Mouse (Mus musculus): ENCODE measurements around the gene Adap1. TPM values are rescaled to one million over a fixed set of nuclear protein-coding genes. Genes with fewer than 3 reads are reported as not detected.

Adap1 gene
- polyA plus RNA-seq, 1 experiment from 2014 or later, result 6.2 TPM

DNA sequence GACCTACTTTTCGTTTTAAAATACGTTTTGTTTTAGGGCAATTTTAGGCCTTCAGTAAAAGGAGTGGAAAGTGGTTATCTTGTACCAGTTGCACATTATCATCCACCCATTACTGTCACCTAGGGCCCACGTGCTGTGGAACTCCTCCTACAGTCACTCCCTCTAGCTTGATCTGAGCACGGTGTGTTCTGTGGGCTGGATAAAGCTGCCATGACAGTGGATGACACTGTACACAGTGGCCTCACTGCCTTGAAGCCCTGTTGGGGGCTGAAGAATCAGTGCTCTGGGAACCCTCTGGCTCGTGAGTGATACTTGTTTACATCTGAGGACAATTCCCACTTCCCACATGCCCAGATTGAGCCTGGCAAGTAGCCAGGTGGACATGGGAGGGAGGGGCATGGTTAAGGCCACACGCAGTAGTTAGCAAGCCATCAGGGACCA lies 72.1 kb downstream of the Adap1 start:
- Histone ChIP-seq H3K27ac (peak overlapping the region; percentile 94), H3K9ac (peak overlapping the region; percentile 85), H3K4me3 (peak overlapping the region; percentile 92), H3K27me3 (no peaks in the 10 kb centered on the region), H3K4me2 (peak overlapping the region; percentile 73), H3K9me3 (no peaks in the 10 kb centered on the region), H3K36me3 (peaks cover 27% of the 10 kb centered on the region), H3K4me1 (peaks cover 56% of the 10 kb centered on the region)
- ATAC-seq (ENCODE audit: borderline replicate concordance, extremely low read depth, low FRiP score, low TSS enrichment), result peak; percentile 11; the same call in 1 of the 2 replicates
- WGBS, result 2% methylated on average over 6 of the region's 6 CpGs

DNA sequence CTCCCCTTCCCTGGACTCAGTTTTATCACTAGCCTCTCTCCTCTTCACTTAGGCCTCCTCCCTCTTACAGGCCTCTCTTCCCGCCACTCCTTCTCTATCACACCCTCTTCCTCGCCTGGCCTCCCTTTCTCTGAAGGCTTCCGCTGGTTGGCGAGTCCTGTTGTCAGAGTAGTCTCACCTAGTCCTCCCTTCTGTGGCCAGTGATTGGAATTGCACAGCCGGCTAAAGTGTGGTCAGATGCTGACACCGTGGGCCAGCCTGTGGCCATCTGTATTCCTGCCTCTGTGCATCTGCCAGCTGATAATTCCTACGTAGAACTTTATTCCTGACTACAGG lies 72.5 kb downstream of the Adap1 start:
- Histone ChIP-seq H3K4me1 (peaks cover 51% of the 10 kb centered on the region), H3K4me3 (peak overlapping the region; percentile 92)

DNA sequence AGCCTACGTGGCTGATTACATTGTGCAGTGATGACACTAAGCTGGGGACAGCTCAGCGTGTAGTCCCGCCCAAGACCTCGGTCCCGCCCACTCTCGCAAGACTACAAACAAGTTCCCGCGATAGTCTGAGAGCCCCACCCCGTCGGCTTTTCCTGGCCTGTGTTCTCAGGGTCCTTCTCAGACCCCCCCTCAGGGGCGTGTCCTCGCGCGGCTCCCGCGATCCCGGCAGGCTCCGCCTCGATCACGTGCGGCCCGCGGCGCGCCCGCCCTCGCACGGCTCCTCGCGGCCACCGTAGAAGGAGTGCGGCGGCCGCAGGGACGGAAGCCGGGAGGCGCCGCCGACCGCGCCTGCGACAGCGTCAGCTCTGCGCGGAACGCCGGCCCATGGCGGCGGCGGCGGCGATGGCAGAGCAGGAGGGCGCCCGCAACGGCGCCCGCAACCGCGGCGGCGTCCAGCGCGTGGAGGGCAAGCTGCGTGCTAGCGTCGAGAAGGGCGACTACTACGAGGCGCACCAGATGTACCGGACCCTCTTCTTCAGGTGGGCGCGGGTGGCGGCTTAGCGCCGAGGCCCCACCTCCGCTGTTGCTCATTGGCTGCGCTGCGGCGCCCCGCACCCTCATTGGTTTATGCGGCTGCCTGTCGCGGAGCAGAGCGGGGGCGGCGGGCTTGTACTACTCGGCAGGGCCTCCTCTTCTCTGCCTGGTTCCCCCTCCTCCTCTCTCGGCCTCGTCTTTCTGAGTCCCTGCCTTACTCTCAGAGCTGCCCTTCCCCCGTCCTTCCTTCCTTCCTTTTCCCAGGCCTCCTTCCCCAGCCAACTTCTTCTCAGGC lies 73.1 kb downstream of the Adap1 start, which contains the start of gene Get4:
Gene Get4, plus strand, starts transcription at position 244 of the 829 bp plus-strand sequence.
- Histone ChIP-seq H3K4me2 (peak within 1 kb of the TSS; percentile 73), H3K27me3 (no peaks in the 10 kb centered on the region), H3K27ac (peak within 1 kb of the TSS; percentile 94), H3K9ac (peak within 1 kb of the TSS; percentile 85), H3K4me1 (peaks cover 46% of the 10 kb centered on the region), H3K4me3 (peak within 1 kb of the TSS; percentile 92), H3K9me3 (no peaks in the 10 kb centered on the region), H3K36me3 (peaks cover 38% of the 10 kb centered on the region)
- peak; percentile 93 for ATAC-seq (ENCODE audit: borderline replicate concordance, extremely low read depth, low FRiP score, low TSS enrichment)
- under 1% methylated on average over 88 of the region's 90 CpGs for WGBS

More for the DNA sequence above, 72.5 kb downstream of the Adap1 start:
- Histone ChIP-seq H3K27ac (peak overlapping the region; percentile 94), H3K9ac (peak overlapping the region; percentile 85), H3K27me3 (no peaks in the 10 kb centered on the region), H3K36me3 (peaks cover 32% of the 10 kb centered on the region), H3K4me2 (peak overlapping the region; percentile 73), H3K9me3 (no peaks in the 10 kb centered on the region)
- under 1% methylated on average over 7 of the region's 7 CpGs for WGBS
- peak; percentile 21 for ATAC-seq (ENCODE audit: borderline replicate concordance, extremely low read depth, low FRiP score, low TSS enrichment)

- Histone ChIP-seq H3K4me1 (peaks cover 40% of the 10 kb centered on the region), H3K36me3 (peaks cover 41% of the 10 kb centered on the region), H3K27ac (peak overlapping the region; percentile 76), H3K9me3 (no peaks in the 10 kb centered on the region), H3K27me3 (no peaks in the 10 kb centered on the region), H3K9ac (peak overlapping the region; percentile 70), H3K4me3 (peak overlapping the region; percentile 92), H3K4me2 (peak overlapping the region; percentile 73)
- WGBS, result under 1% methylated on average over 8 of the region's 8 CpGs
- no peak; the same call in 1 of the 2 replicates for ATAC-seq (ENCODE audit: borderline replicate concordance, extremely low read depth, low FRiP score, low TSS enrichment)
Observed at GRCm38 (mm10) chr5:139251736-139252080, 73.7 kb downstream of the Adap1 start.

- Histone ChIP-seq H3K4me3 (peak overlapping the region; percentile 92), H3K9me3 (no peaks in the 10 kb centered on the region), H3K9ac (peak overlapping the region; percentile 70; the same call in 1 of the 2 replicates), H3K4me2 (peak overlapping the region; percentile 73), H3K27ac (peak overlapping the region; percentile 76; the same call in 1 of the 2 replicates), H3K4me1 (peaks cover 36% of the 10 kb centered on the region), H3K27me3 (no peaks in the 10 kb centered on the region), H3K36me3 (peaks cover 45% of the 10 kb centered on the region)
- ATAC-seq (ENCODE audit: borderline replicate concordance, extremely low read depth, low FRiP score, low TSS enrichment), result no peak
- WGBS, result 76% methylated on average over 7 of the region's 7 CpGs
Observed at GRCm38 (mm10) chr5:139251279-139251678, 74.1 kb downstream of the Adap1 start.

DNA sequence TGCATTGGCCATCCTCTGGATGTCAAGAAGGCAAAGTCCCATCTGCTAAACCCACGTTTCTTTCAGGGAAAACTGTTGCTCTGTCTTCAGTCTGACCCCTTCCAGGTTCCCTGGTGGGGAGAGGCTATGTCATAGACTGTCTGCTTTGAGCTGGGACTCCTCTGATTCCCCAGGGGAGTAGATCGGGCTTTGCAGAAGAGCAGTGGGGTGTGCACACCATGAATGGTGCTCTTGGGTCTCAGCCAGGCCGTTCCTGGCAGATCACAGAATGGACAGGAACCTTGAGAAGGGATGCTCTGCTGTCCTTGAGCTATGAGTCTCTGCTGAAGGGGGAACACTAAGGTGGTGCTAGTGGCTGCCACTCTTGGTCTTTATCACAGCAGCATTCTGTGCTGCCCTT lies 76.6 kb downstream of the Adap1 start:
- Histone ChIP-seq H3K4me2 (no peak overlapping the region), H3K9ac (no peak overlapping the region), H3K4me1 (peaks cover 14% of the 10 kb centered on the region), H3K4me3 (no peak overlapping the region), H3K36me3 (peaks cover 62% of the 10 kb centered on the region), H3K27ac (no peak overlapping the region), H3K9me3 (no peaks in the 10 kb centered on the region), H3K27me3 (no peaks in the 10 kb centered on the region)
- 81% methylated on average over 3 of the region's 3 CpGs for WGBS
- ATAC-seq (ENCODE audit: borderline replicate concordance, extremely low read depth, low FRiP score, low TSS enrichment), result no peak

GRCm38 (mm10) chr5:139247767-139248166 lies 77.7 kb downstream of the Adap1 start:
- ATAC-seq (ENCODE audit: borderline replicate concordance, extremely low read depth, low FRiP score, low TSS enrichment), result no peak
- H3K4me2 ChIP-seq, result no peak overlapping the region
- H3K27me3 ChIP-seq, result no peaks in the 10 kb centered on the region
- H3K9ac ChIP-seq, result no peak overlapping the region
- H3K9me3 ChIP-seq, result no peaks in the 10 kb centered on the region
- H3K4me3 ChIP-seq, result no peak overlapping the region
- H3K36me3 ChIP-seq, result peaks cover 72% of the 10 kb centered on the region
- H3K4me1 ChIP-seq, result peaks cover 7% of the 10 kb centered on the region; the same call in 1 of the 2 replicates
- 77% methylated on average over 3 of the region's 3 CpGs for WGBS
- no peak overlapping the region for H3K27ac ChIP-seq

DNA sequence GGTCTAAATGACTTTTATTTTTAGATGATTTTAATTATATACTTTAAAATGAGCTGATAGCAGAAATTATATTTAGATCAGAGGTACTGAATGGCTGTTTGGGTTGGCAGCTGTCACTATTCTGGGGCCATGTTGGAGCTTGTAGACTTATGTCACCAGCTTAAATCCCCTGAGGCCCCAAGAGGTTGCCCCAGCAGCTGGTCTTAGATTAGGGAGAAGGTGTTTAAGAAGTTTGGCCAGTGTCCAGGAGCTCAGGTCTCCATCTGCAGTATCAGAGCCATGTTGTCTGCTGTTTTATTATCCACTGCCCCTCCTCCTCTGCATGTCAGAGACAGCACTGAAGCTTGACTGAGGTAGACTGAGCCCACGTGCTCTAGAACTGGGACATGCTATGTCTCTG lies 82.0 kb downstream of the Adap1 start:
- H3K36me3 ChIP-seq, result peaks cover 82% of the 10 kb centered on the region
- H3K27me3 ChIP-seq, result no peaks in the 10 kb centered on the region
- H3K27ac ChIP-seq, result no peak overlapping the region
- H3K9ac ChIP-seq, result no peak overlapping the region
- no peak overlapping the region for H3K4me3 ChIP-seq
- H3K4me2 ChIP-seq, result no peak overlapping the region
- no peaks in the 10 kb centered on the region for H3K9me3 ChIP-seq
- no peaks in the 10 kb centered on the region for H3K4me1 ChIP-seq
- ATAC-seq (ENCODE audit: borderline replicate concordance, extremely low read depth, low FRiP score, low TSS enrichment), result no peak
- WGBS, result 90% methylated on average over 1 of the region's 1 CpGs

- no peaks in the 10 kb centered on the region for H3K27me3 ChIP-seq
- H3K36me3 ChIP-seq, result peaks cover 78% of the 10 kb centered on the region
- H3K9ac ChIP-seq, result no peak overlapping the region
- H3K4me3 ChIP-seq, result no peak overlapping the region
- no peak overlapping the region for H3K27ac ChIP-seq
- no peaks in the 10 kb centered on the region for H3K9me3 ChIP-seq
- ATAC-seq (ENCODE audit: borderline replicate concordance, extremely low read depth, low FRiP score, low TSS enrichment), result no peak
- no peaks in the 10 kb centered on the region for H3K4me1 ChIP-seq
- no peak overlapping the region for H3K4me2 ChIP-seq
- WGBS, result 80% methylated on average over 15 of the region's 15 CpGs
Observed at GRCm38 (mm10) chr5:139241022-139241761, 84.2 kb downstream of the Adap1 start.

GRCm38 (mm10) chr5:139237436-139237835 lies 88.0 kb downstream of the Adap1 start:
- Histone ChIP-seq H3K27me3 (no peaks in the 10 kb centered on the region), H3K9ac (no peak overlapping the region), H3K27ac (no peak overlapping the region), H3K4me2 (no peak overlapping the region), H3K9me3 (no peaks in the 10 kb centered on the region), H3K4me3 (no peak overlapping the region), H3K4me1 (no peaks in the 10 kb centered on the region), H3K36me3 (peaks cover 73% of the 10 kb centered on the region)
- WGBS, result 73% methylated on average over 4 of the region's 4 CpGs
- ATAC-seq (ENCODE audit: borderline replicate concordance, extremely low read depth, low FRiP score, low TSS enrichment), result no peak

- WGBS, result 90% methylated on average over 4 of the region's 4 CpGs
- no peak overlapping the region for H3K4me2 ChIP-seq
- H3K4me3 ChIP-seq, result no peak overlapping the region
- no peaks in the 10 kb centered on the region for H3K4me1 ChIP-seq
- H3K9me3 ChIP-seq, result no peaks in the 10 kb centered on the region
- H3K27ac ChIP-seq, result no peak overlapping the region
- ATAC-seq (ENCODE audit: borderline replicate concordance, extremely low read depth, low FRiP score, low TSS enrichment), result no peak
- peaks cover 72% of the 10 kb centered on the region for H3K36me3 ChIP-seq
- H3K9ac ChIP-seq, result no peak overlapping the region
- no peaks in the 10 kb centered on the region for H3K27me3 ChIP-seq
Observed at GRCm38 (mm10) chr5:139234423-139234822, 91.0 kb downstream of the Adap1 start.

DNA sequence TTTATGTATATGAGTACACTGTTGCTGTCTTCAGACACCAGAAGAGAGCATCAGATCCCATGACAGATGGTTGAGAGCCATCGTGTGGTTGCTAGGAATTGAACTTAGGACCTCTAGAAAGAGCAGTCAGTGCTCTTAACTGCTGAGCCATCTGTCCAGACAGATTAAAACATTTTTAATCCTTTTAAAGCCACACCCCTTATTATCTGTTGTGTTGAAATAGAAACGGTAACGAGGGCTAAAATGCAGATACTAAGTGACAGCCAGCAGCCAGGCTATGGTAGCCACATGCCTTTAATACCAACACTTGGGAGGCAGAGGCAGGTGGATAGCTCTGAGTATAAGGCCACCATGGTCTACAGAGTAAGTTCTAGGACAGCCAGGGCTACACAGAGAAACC lies 93.3 kb downstream of the Adap1 start:
- WGBS, result 84% methylated on average over 3 of the region's 3 CpGs
- ATAC-seq (ENCODE audit: borderline replicate concordance, extremely low read depth, low FRiP score, low TSS enrichment), result no peak

More for the DNA sequence above, 93.3 kb downstream of the Adap1 start:
- H3K9me3 ChIP-seq, result no peaks in the 10 kb centered on the region
- H3K4me1 ChIP-seq, result no peaks in the 10 kb centered on the region
- no peak overlapping the region for H3K9ac ChIP-seq
- peaks cover 73% of the 10 kb centered on the region for H3K36me3 ChIP-seq
- no peak overlapping the region for H3K4me3 ChIP-seq
- H3K4me2 ChIP-seq, result no peak overlapping the region
- H3K27me3 ChIP-seq, result no peaks in the 10 kb centered on the region
- no peak overlapping the region for H3K27ac ChIP-seq

Data from lung, embryonic 15.5 days (tissue).